ENCODE assay signal across 14 mouse cellular contexts in the genomic region with DNA sequence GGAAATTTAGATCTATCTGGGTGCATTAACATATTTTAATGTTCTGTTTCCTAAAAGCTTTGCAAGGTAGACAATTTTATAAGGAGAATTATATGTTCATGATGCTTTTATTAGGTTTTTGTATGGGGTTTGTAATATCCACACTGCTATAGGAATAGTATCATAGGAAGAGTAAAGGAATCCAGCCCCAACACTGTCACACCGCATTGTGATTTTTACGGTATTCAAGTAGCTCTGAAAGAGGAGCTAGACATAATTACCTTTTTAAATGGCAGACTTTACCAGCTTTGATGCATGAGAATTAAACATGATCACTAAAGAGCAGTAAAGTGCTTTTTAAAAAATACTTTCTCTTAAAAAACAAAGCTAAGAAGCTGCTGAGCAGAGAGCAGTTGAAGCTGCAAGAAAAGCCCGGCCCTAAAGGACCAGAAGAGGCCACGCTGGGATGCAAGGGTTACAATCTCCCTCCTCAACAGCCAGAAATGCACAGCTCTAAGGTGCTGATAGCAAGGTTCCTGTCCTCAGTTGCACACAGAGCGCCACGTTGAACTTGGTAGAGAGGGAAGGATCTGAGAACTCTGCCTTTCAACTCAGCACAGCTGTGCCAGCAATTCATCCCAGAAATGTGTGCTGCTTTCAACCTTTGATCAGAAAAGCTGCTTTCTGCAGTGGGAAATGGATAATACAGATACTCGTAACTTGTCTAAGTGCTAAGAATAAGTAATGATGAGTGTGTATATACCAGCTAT.
"Had no signal": no experiment of that assay in that cellular context is flagged by ENCODE, and none has a peak within 500 bp of the region (broad histone marks: within the 10 kb centered on the region; RNA-seq: fewer than 3 reads in every experiment).

No protein-coding gene starts in this region.

- H3K9me3 ChIP-seq: limb, embryonic 10.5 days; liver, embryonic 12.5 days; midbrain, embryonic 12.5 days; stomach, embryonic 15.5 days had no signal

- DNase-seq: kidney, adult 18-20 months; kidney, postnatal 10 days; kidney, postnatal 4 days; lung, embryonic 14.5 days; lung, postnatal 10 days; lung, postnatal 4 days; right cerebral cortex, postnatal 14 days; thymus, adult 2 months; thymus, postnatal 25 days had no signal

- H3K4me1 ChIP-seq: limb, embryonic 10.5 days; liver, embryonic 12.5 days; midbrain, embryonic 12.5 days; stomach, embryonic 15.5 days had no signal

- ATAC-seq: liver, embryonic 12.5 days had no signal

- H3K36me3 ChIP-seq: limb, embryonic 10.5 days; liver, embryonic 12.5 days; midbrain, embryonic 12.5 days; stomach, embryonic 15.5 days had no signal

- H3K27ac ChIP-seq: layer of hippocampus, adult 2 months; limb, embryonic 10.5 days; liver, embryonic 12.5 days; midbrain, embryonic 12.5 days; stomach, embryonic 15.5 days had no signal

- H3K4me2 ChIP-seq: liver, embryonic 12.5 days; lung, embryonic 14.5 days; midbrain, embryonic 12.5 days; stomach, embryonic 15.5 days had no signal

- H3K9ac ChIP-seq: liver, embryonic 12.5 days; lung, embryonic 14.5 days; midbrain, embryonic 12.5 days; stomach, embryonic 15.5 days had no signal

- H3K4me3 ChIP-seq: layer of hippocampus, adult 2 months; limb, embryonic 10.5 days; liver, embryonic 12.5 days; midbrain, embryonic 12.5 days; stomach, embryonic 15.5 days had no signal

- H3K27me3 ChIP-seq: liver, embryonic 12.5 days; midbrain, embryonic 12.5 days; stomach, embryonic 15.5 days had no signal
